Mouse (Mus musculus) retina, adult 2 months (tissue): ENCODE measurements around the gene Fbxo7.

Source experiments
- DNase-seq: peaks from one replicate; pipeline ENCODE4 v3.0.0-alpha.2; 2012; ENCODE audit warnings: low read depth, low spot score

Gene Fbxo7

GRCm38 (mm10) chr10:86034007-86034728, 12.4 kb downstream of the Fbxo7 start:
- DNase-seq = no peak

- no peak for DNase-seq
Observed at GRCm38 (mm10) chr10:86043651-86044050, 21.9 kb downstream of the Fbxo7 start.

GRCm38 (mm10) chr10:86044066-86044465, 22.3 kb downstream of the Fbxo7 start:
- no peak for DNase-seq

- no peak for DNase-seq
Observed at GRCm38 (mm10) chr10:86046371-86046770, 24.6 kb downstream of the Fbxo7 start.

DNA sequence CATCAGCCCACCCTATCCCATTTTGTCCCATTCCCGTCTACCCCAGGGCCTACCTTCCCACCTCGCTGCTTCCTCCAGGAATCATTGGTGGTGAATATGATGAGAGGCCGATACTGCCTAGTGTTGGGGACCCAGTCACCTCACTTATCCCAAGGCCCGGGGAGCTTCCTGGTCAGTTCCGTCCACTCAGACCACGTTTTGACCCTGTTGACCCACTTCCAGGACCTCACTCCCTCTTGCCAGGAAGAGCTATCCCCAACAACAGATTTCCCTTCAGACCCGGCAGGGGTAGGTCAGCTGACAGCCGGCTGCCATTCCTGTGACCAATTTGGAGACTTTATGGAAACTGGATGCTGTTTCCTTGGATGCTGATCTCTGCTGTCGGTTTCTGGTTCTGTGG, 26.0 kb downstream of the Fbxo7 start:
- no peak for DNase-seq

DNA sequence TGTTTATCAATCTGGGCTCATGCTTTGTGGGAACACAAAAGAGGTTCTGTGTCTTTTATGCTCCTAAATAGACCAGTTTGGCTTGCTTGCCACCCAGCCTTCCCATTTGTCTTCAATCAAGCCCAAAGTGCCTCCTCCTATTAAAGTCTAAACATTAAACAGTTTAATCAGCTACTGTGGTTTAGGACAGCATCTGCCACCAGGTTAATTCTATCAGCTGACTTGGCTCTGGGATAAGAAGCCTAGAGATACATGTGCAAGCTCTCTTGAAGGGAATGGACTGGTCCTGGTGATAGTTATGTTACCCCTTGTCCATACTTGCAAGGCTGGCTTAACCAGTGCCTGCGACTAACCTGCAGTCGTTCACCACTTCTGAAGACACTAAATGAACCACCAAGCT, 28.8 kb downstream of the Fbxo7 start:
- DNase-seq = no peak

DNA sequence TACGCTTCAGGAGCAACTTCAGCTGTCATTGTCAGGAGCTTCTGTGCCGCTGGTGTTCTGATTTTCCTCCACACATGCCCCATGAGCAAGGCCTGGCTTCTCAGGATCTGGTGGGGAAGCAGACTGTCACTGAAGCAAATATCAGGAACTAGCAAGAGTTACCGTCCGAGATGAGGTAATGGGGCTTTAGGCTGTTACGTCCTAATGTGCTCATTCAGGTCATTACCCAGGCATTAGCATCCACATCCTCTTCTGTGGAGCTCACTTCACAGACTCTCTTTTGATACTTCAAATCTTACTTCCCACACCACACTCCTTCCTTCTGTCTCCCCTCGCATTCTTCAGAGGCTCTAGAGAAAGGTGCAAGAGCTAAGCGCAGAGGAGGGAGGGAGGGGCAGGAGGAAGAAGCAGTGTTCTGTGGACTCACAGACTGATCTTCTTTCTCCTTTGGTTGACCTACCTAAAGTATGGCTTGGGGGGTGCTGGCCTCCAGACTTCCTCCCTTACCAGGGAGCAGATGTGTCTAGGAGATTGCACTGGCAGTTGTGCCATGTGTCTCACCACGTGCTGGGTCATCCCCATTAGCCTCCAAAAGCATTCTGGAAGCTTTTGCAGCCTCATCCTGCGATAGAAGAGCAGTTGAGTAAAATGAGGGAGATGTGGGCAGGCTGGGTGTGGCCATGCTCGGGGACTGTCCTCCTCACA, 31.2 kb downstream of the Fbxo7 start:
- no peak for DNase-seq

- no peak for DNase-seq
Observed at GRCm38 (mm10) chr10:86056297-86056903, 34.6 kb downstream of the Fbxo7 start.

DNA sequence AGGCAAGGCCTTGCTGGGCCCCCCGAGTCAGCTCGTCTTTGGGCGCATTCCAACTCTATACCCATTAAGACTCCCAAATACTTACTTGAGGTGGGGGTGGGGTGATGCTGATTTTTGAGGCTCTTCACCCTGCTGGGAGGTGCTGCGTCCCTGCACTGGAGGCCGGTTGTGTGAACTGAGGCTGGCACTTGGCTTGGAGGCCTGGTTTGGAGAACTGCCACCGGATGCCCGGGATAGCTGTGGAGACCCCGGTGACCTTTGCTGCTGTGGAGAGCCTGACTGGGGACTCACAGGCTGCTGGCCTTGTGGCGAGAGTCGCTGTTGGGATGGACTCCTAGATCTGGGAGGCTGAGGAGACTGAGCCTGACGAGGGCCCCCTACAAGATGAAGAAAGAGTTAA, 35.5 kb downstream of the Fbxo7 start:
- DNase-seq = no peak

- DNase-seq = no peak
Observed at GRCm38 (mm10) chr10:86057712-86058111, 35.9 kb downstream of the Fbxo7 start.

- no peak for DNase-seq
Observed at GRCm38 (mm10) chr10:86060267-86060666, 38.5 kb downstream of the Fbxo7 start.

DNA sequence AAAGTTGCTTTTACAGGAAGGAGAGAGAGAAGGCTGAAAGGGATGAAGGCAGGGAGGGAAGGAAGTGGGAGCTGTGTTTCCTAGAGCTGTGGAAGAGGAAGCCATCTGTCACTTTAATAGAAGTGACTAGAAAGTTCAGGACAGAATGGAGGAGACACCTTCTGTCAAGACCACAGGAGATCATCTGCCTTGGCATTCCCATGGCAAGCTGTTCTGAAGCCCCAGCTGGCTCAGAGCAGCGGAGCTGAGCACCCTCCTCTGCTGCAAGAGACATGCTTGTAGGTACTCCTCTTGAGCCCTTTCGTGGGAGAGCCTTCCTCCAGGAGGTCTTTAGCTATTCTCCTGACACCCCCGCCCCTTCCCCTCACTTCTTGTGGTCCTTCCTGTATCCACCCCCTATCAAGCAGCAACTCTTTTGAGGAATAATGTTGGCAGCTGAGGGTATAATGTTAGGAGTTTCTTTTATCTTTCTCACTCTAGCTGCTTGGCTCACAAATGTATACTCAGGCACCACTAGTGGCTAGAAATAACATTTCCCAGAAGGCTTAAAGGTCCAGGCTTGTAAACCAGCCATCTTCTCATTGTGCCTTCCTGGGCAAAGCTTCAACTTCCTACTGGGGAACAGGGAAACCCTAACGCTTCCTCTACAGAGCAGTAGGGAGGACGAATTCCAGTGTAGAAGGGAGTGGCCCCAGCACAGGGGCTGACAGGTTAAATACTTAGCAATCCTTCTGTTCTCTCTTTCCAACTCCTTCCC, 40.7 kb downstream of the Fbxo7 start:
- no peak for DNase-seq

- DNase-seq = no peak
Observed at GRCm38 (mm10) chr10:86063018-86063384, 41.2 kb downstream of the Fbxo7 start.

GRCm38 (mm10) chr10:86064937-86065336, 43.2 kb downstream of the Fbxo7 start:
- DNase-seq = peak; percentile 41

GRCm38 (mm10) chr10:86065661-86066060, 43.9 kb downstream of the Fbxo7 start:
- no peak for DNase-seq

DNA sequence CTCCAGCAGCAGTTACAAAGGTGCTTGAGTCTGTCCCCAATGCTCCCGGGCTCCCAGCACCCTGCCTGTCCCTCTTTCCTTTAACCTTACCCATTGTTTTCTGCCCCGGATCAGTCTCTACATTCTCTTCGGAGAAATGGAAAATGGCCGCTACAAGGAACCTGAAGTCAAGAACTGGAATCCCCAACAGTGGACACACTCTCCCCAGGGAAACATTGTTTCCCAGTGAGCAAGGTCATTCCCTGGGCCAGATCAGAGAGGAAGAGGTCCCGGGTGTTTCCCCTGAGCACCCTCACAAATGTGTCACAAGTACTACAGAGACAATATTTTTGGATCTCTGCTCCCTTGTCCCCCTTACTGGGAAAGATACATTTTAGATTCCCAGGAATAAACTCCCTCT, 44.9 kb downstream of the Fbxo7 start:
- DNase-seq = no peak

GRCm38 (mm10) chr10:86067911-86068310, 46.1 kb downstream of the Fbxo7 start:
- DNase-seq = no peak

DNA sequence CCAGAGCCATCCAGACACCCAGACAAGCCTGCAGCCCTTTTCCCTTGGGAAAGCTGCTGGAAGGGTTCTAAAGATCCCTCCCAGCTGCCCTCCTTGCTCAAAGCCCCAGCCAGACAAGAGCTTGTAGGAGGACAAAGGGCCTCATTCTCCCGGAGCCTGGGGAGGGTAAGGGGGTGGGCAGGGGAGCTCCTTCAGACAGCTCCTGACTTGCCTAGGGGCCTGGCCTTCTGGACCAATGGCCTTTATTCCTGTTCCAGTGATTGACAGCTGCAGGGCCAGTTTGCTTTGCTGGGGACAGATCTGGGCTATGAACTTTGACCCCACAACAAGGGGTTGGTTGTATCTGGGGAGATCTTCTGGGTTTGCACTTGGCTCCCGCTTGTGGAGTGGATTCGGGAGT, 47.6 kb downstream of the Fbxo7 start:
- no peak for DNase-seq

DNA sequence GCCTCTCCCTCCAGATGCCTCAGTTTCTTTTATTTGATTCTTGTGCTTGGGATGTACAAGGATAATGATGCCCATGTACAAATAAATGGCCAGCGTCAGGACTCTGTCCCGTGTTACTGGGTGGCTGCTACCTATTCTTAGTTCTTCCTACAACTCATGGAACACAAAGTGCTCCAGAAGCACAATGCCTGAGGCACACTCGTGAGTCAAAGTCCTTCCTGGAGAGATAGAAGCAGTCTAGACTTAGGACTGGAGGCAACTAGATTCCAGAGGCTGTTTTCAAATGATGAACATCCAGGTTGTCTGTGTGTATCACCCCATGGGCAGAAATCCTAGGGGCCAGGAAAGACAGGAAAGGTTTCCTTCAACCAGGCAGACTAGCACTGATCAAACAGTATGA, 49.0 kb downstream of the Fbxo7 start:
- no peak for DNase-seq

- DNase-seq = no peak
Observed at GRCm38 (mm10) chr10:86074134-86074533, 52.4 kb downstream of the Fbxo7 start.

GRCm38 (mm10) chr10:86074971-86075711, 53.4 kb downstream of the Fbxo7 start:
- no peak for DNase-seq

DNA sequence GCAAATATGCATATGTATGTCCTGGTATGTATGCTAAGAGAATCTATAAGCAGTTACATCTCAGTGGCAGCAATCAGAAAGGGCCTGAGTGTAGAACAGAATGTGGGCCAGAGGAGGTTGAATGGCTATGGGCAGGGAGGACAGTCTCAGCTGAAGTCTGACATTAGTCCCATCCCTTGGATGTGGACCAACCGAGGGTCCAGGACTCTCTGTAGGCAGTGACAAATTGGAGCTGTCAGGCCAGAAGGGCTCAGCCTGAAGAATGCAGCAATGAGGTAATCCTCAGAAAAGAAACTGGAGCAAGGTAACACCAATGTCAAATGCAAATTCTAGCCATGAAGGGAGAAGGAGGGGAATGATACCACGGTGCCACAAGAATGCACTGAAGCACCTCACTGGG, 55.5 kb downstream of the Fbxo7 start:
- no peak for DNase-seq
